Mouse (Mus musculus): ENCODE measurements around the gene Kmt2c. TPM values are rescaled to one million over a fixed set of nuclear protein-coding genes. Genes with fewer than 3 reads are reported as not detected.

The Kmt2c gene
- total and polyA plus RNA-seq, 3 experiments = 23.8 to 34.0 (median 26.2) TPM

DNA sequence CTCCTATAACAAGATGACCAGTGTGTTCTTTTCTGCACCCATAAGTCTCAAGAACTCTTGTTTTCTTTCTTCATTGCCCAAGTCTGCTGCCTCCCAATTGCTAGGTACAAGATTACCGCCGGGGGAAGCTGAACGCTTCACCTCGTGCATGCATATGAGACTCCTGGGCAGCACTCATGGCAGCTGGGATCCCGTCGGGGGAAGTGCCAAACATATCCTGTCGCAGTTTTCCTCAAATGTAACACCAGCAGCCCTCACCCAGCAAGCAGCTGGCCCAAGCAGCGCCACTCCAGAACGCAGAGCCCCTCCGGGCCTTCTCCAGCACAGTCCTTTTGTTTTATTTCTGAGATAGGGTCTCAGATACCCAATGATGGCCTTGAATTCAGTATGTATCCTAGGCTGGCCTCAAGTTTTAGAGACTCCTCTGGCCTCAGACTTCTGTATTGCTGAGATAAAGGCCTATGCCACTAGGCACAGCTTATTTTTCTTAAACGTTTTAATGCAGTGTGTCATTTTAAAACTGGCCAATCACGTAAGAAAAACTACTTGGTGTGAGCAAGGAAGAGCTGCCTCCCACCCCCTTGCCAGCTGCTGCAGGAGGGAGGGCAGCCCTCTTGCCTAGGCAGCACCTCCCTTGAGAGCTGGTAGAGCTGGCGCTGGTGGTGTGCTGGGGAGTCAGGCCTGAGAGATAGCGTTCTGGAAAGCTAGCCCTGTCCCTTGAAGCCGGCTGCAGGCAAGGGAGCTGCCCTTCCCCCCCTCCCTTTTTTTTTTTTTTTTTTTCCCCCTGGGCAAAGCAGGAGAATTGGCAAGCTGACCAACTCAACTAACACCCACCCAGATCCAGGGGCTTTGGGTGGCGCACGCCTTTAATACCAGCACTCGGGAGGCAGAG lies 33.9 kb upstream of the Kmt2c start (continued):
- TF ChIP-seq GABPA (IDR thresholded peaks at IDR 0.05; ENCODE audit: low read depth, low read length) = no peak
- TF ChIP-seq JUND (IDR thresholded peaks at IDR 0.05; ENCODE audit: low read depth, low read length) = no peak
- peak; percentile 58; the same call in 1 of the 2 replicates for TF ChIP-seq BHLHE40 (IDR thresholded peaks at IDR 0.05; ENCODE audit: borderline replicate concordance, low read depth, low read length)
- TF ChIP-seq MEF2A (IDR thresholded peaks at IDR 0.05; ENCODE audit: extremely low read depth, insufficient replicate concordance, low read depth, low read length, poor library complexity, severe bottlenecking) = no peak
- no peak; the same call in 1 of the 2 replicates for TF ChIP-seq RCOR1 (IDR thresholded peaks at IDR 0.05; ENCODE audit: low read depth, low read length)
- peak; percentile 53 for TF ChIP-seq NELFE (IDR thresholded peaks at IDR 0.05; ENCODE audit: low read depth, low read length)
- no peak for TF ChIP-seq NRF1 (IDR thresholded peaks at IDR 0.05; ENCODE audit: insufficient read depth, low read depth, low read length, poor library complexity, severe bottlenecking)
- TF ChIP-seq EP300 (IDR thresholded peaks at IDR 0.05; ENCODE audit: low read depth in 1 of 2, low read length in 2 of 2) = peak; percentile 25 to 40; a peak in 2 of 4 replicates
- 0 out of 2 replicates have a peak, but pooled peaks have one; percentile 12 for TF ChIP-seq MYC (IDR thresholded peaks at IDR 0.05; ENCODE audit: low read depth, low read length)
- peak; percentile 59 for TF ChIP-seq TBP (IDR thresholded peaks at IDR 0.05; ENCODE audit: low read depth, low read length)
- TF ChIP-seq SMC3 (IDR thresholded peaks at IDR 0.05; ENCODE audit: low read depth, low read length) = no peak
- no peak for TF ChIP-seq UBTF (IDR thresholded peaks at IDR 0.05; ENCODE audit: borderline replicate concordance, insufficient read depth, low read depth, low read length)
- TF ChIP-seq CTCF (IDR thresholded peaks at IDR 0.05 in 2 of 3, conservative IDR thresholded peaks at IDR 0.05 in 1 of 3; ENCODE audit: control insufficient read depth in 1 of 3, insufficient read depth in 1 of 3, low read depth in 2 of 3, low read length in 3 of 3, poor library complexity in 1 of 3, severe bottlenecking in 1 of 3) = no peak
- TF ChIP-seq CHD1 (IDR thresholded peaks at IDR 0.05; ENCODE audit: low read depth, low read length) = no peak
- TF ChIP-seq SIN3A (IDR thresholded peaks at IDR 0.05; ENCODE audit: low read length) = no peak; the same call in 1 of the 2 replicates
- peak; percentile 7; the same call in 1 of the 2 replicates for TF ChIP-seq MXI1 (IDR thresholded peaks at IDR 0.05; ENCODE audit: low read depth, low read length)
- TF ChIP-seq USF1 (IDR thresholded peaks at IDR 0.05; ENCODE audit: low read depth, low read length) = no peak
- no peak for TF ChIP-seq RAD21 (IDR thresholded peaks at IDR 0.05; ENCODE audit: low read depth, low read length)

DNA sequence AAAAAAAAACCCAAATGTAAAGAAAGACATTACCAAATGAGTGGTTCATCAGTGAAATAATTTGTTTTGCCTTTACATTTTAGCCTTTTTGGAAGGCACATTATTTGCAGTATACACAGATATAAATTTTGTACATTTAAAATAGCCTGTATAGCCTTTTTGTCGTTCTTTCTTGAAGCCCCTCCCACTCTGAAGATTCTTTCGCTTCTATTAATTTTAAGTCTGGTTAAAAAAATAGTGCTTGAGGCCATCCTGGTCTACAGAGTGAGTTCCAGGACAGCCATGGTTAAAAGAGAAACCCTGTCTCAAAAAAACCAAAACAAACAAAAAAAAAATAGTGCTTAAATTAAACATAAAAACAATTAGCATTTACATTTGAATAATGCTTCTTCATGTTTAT lies 32.0 kb upstream of the Kmt2c start:
- peaks cover 10 to 31% of the 10 kb centered on the region in 2 experiments for H3K4me1 ChIP-seq (ENCODE audit: control insufficient read depth in 1 of 2, insufficient read depth in 2 of 2, low read length in 2 of 2)
- peaks cover 0 to 37% of the 10 kb centered on the region in 2 experiments; a peak in 2 of 4 replicates for H3K36me3 ChIP-seq (ENCODE audit: control insufficient read depth in 1 of 2, insufficient read depth in 2 of 2, low read length in 2 of 2)
- peak overlapping the region; percentile 87 to 90 for H3K4me3 ChIP-seq (ENCODE audit: control insufficient read depth in 1 of 2, insufficient read depth in 1 of 2, low read depth in 2 of 2, low read length in 2 of 2)
- H3K9ac ChIP-seq (ENCODE audit: control insufficient read depth, low read depth, low read length, poor library complexity, severe bottlenecking) = peak overlapping the region; percentile 99
- no peaks in the 10 kb centered on the region for H3K9me3 ChIP-seq (replicated peaks; ENCODE audit: insufficient read depth, low read length)
- H3K27me3 ChIP-seq (ENCODE audit: control insufficient read depth in 1 of 2, insufficient read depth in 2 of 2, low read length in 2 of 2) = no peaks in the 10 kb centered on the region
- peak; percentile 82 for DNase-seq (ENCODE audit: low read depth, low spot score)
- peak overlapping the region; percentile 99 for H3K27ac ChIP-seq (ENCODE audit: control insufficient read depth, low read depth, low read length)
- peaks cover 5% of the 10 kb centered on the region; the same call in 1 of the 2 replicates for H3K79me2 ChIP-seq (ENCODE audit: control insufficient read depth, insufficient read depth, low read length, poor library complexity)
- TF ChIP-seq SIN3A (IDR thresholded peaks at IDR 0.05; ENCODE audit: low read length) (peak; percentile 16), HCFC1 (IDR thresholded peaks at IDR 0.05; ENCODE audit: low read depth, low read length) (no peak), ZNF384 (IDR thresholded peaks at IDR 0.05; ENCODE audit: low read depth, low read length) (peak; percentile 77)
